Mouse (Mus musculus): ENCODE measurements around the gene Sh2d4b.

GRCm38 (mm10) chr14:40911529-40911928 lies 18.5 kb upstream of the Sh2d4b start:
- no peak for TF ChIP-seq CTCF (IDR thresholded peaks at IDR 0.05; ENCODE audit: borderline replicate concordance, control insufficient read depth, extremely low read depth, insufficient read depth, low read length, poor library complexity)
- TF ChIP-seq POLR2A (IDR thresholded peaks at IDR 0.05; ENCODE audit: control insufficient read depth, extremely low read depth, insufficient read depth, low read length, poor library complexity) = no peak
